Mouse (Mus musculus) embryo, embryonic 10 days (tissue): ENCODE measurements around the gene Olfr700.
"Not testable (repeated sequence)": the region's sequence is repeated elsewhere in the genome, so short reads cannot be mapped to it uniquely, and the experiment has no call there.

ENCODE experiments used
- DNase-seq: peaks from one replicate; pipeline ENCODE4 v3.0.0-alpha.2; 2015; ENCODE audit warnings: low spot score

Gene Olfr700

DNA sequence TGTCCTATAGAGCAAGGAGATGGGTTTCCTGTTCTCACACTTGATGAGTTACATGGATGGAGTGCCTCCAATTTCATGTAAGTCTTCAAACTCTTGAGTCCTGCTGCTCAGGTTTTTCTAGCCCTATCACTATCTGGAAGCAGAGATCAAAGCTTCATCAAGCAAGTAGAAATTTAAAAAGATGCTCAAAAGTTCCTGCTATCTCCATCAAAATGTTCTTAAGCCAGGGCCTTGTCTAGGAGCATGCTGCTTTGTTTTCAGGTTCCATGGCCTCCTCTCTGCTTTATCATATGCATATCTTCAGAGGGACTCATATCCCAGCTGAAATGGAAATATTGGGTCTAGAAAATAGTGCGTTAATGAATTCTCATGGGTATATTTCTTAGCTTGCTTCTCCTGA, at the start of gene Olfr700:
Gene Olfr700 (minus strand): TSS at position 101 of the 400 bp plus-strand sequence.
- DNase-seq = no peak

DNA sequence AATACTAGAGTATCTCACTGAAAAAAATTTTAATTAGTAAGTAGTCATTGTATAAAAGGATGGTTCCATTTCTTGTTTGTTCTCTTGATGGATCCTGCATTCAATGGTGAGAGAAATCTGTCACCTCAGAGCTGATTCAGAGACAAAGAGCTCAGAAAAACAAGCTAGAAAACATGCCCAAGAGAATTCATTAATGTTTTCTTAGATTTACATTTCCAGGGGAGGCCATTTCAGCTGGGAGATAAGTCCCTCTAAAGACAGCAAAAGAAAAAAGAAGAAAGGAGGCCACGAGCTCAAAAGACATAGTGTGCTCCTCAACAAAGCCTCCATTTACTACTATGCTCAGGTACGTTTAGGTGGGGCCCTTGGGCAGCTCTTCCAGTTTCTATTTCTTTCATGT, 34.4 kb upstream of the Olfr700 start, which contains the start of gene Olfr703:
Gene Olfr703 (plus strand): TSS at position 301 of the 400 bp plus-strand sequence.
- no peak for DNase-seq

DNA sequence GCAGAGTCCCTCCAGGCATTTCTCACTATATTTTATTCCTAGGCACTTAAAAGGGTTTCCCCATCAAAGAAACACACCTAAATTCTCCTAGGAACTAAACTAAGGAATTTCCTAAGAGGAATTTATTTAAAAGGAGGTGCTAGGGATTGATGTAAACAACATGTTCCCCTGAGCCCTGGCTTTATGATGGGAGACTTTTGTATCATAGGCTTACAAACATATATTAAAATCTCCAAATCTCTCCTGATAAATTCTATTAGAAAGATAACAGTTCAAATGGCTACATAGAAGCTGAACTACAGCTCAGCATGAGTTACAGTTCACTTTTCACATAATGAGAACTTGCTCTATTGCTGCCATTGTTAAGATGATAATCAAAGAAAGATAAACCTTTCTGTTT, 25.2 kb upstream of the Olfr700 start, which contains the start of gene Olfr702:
Gene Olfr702 (minus strand): TSS at position 101 of the 400 bp plus-strand sequence.
- no peak for DNase-seq

DNA sequence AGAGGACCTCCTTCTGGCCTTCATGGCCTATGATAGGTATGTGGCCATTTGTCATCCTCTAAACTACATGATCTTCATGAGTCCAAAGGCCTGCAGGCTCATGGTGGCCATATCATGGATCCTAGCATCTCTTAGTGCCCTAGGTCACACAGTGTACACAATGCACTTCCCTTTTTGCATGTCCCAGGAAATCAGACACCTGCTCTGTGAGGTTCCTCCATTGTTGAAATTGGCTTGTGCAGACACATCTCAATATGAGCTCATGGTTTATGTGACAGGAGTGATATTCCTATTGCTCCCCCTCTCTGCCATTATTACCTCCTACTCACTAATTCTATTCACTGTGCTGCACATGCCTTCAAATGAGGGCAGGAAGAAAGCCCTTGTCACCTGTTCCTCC, 9.8 kb upstream of the Olfr700 start:
- DNase-seq = no peak

DNA sequence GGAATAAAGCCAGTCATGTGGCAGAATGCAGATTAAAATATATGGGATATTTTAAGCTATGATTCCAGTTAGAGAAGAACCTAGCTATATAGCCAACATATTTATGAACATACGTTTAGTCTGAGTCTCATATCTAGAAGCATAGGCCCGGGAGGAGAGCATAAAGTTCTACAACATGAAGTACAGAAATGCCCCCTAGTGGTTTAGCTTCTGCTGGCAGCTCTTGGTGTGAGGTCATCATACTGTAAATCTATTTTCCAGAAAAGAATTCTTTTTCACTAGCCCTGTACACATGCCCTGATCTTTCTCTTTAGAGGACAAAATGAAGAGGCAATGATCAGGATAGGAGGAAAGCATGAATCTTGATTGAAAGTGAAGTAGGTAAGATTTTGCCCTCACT, 7.1 kb upstream of the Olfr700 start:
- DNase-seq = peak; percentile 14

DNA sequence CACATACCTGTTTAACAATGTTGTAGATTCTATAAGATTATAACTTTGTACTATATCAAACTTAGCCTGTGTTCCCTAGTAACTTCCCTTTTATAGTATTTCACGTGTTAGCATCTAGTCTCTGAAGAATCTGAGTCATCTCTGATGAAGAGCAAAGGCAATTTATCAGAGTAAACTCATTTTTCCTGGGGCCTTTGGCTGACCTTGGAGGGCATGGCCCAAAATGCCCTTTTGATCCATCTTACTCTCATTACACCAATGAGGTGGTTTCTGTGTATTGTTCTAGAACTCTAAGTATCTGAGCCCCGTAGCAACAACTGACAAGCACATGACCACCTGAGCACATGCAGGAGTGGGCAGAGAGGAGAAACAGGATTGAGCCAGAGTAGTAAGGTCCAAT, 5.2 kb upstream of the Olfr700 start, which contains the start of gene Olfr701:
Gene Olfr701 (plus strand): TSS at position 301 of the 400 bp plus-strand sequence.
- no peak for DNase-seq

DNA sequence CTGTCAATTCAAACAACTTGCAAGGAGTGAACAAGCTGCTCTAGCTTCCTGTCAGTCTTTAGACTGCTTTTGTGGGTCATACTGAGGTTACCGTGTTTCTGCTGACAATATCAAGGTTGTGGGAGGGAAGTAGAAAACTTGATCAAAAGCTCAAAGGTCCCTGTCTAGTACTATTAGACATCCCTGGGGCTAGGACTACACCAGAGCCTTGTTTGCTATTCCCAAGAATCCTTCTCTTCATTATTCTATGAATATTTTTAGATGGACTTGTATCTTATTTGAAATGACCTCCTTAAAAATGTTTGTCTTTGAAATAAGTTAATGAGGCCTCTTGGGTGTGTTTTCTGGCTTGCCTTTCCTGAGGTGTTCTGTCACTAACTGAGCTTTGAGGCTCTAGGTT, 15.5 kb downstream of the Olfr700 start, which contains the start of gene Olfr699:
Gene Olfr699 (minus strand): TSS at position 101 of the 400 bp plus-strand sequence.
- no peak for DNase-seq

DNA sequence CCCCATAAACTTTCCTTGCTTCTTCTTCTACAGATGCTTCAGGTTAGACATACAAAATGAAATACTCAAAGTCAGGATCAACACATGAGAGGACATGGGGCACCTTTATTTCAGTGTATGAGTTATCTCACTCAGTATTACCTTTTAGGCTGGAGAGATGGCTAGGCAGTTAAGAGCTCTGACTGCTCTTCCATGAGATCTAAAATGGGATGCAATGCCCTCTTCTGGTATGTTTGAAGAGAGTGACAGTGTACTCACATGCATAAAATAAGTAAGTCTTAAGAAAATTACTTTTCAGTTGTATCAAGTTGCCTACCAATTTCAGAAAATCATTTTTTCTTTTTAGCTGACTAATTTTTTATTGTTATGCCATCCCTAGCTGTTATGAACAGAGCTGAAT, 20.3 kb downstream of the Olfr700 start:
- DNase-seq = no peak

DNA sequence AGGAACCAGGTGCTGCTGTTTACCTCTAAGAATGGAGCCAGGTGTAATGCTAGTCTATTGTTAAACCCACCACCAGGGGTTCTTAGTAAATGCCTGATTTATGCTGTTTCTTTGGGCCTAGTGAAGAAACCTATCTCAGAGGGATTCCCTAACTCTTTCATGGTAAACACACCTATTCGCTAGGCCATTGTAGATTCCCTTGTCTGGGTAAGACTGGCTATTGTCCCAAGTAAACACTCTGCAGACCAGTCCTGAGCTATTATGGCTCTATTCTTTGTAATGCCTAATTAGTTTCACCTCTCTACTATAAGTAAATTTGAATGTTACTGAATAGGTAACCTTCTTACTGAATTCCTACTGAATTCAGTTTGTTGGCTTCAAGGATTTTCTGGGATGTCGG, 47.6 kb downstream of the Olfr700 start:
- not testable (repeated sequence) for DNase-seq

DNA sequence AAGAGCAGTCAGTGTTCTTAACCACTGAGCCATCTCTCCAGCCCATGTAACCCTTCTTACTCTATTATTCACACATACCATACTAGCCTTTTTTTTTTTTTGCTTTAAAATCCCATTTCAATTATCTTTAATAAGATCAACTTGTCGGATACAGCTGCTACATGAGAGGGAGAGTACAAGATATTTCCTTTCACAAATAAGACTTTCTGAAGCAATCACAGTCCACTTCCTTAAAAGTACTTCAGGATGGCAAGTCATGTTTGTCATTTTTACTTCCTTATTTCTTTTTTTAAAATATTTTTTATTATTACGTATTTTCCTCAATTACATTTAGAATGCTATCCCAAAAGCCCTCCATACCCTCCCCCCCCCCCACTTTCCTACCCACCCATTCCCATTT, 49.8 kb downstream of the Olfr700 start:
- DNase-seq = no peak
